Mouse (Mus musculus): ENCODE results near the gene Ablim2.

Gene Ablim2

GRCm38 (mm10) chr5:35757639-35758001 lies at the start of gene Ablim2:
Gene Ablim2 (plus strand): TSS chr5:35757880.
- DNase-seq (ENCODE audit: low spot score) = peak; percentile 88

GRCm38 (mm10) chr5:35710481-35710880 lies 47.2 kb upstream of the Ablim2 start:
- DNase-seq (ENCODE audit: low spot score) = peak; percentile 41

- no peak for DNase-seq (ENCODE audit: low spot score)
Measured at GRCm38 (mm10) chr5:35710931-35711330, 46.7 kb upstream of the Ablim2 start.

GRCm38 (mm10) chr5:35712517-35712916 lies 45.2 kb upstream of the Ablim2 start:
- no peak for DNase-seq (ENCODE audit: low spot score)

- DNase-seq (ENCODE audit: low spot score) = peak; percentile 78
Measured at GRCm38 (mm10) chr5:35713649-35714354, 43.9 kb upstream of the Ablim2 start.

- DNase-seq (ENCODE audit: low spot score) = no peak
Measured at GRCm38 (mm10) chr5:35717455-35717854, 40.2 kb upstream of the Ablim2 start.

GRCm38 (mm10) chr5:35717946-35718345 lies 39.7 kb upstream of the Ablim2 start:
- DNase-seq (ENCODE audit: low spot score) = peak; percentile 57

- DNase-seq (ENCODE audit: low spot score) = no peak
Measured at GRCm38 (mm10) chr5:35718817-35719216, 38.9 kb upstream of the Ablim2 start.

GRCm38 (mm10) chr5:35719343-35719742 lies 38.3 kb upstream of the Ablim2 start:
- no peak for DNase-seq (ENCODE audit: low spot score)

GRCm38 (mm10) chr5:35719880-35720279 lies 37.8 kb upstream of the Ablim2 start:
- DNase-seq (ENCODE audit: low spot score) = peak; percentile 70

- no peak for DNase-seq (ENCODE audit: low spot score)
Measured at GRCm38 (mm10) chr5:35721933-35722332, 35.7 kb upstream of the Ablim2 start.

- DNase-seq (ENCODE audit: low spot score) = no peak
Measured at GRCm38 (mm10) chr5:35722654-35723053, 35.0 kb upstream of the Ablim2 start.

- DNase-seq (ENCODE audit: low spot score) = peak; percentile 34
Measured at GRCm38 (mm10) chr5:35723900-35724299, 33.8 kb upstream of the Ablim2 start.

GRCm38 (mm10) chr5:35725840-35726239 lies 31.8 kb upstream of the Ablim2 start:
- DNase-seq (ENCODE audit: low spot score) = no peak

GRCm38 (mm10) chr5:35727447-35727846 lies 30.2 kb upstream of the Ablim2 start:
- no peak for DNase-seq (ENCODE audit: low spot score)

GRCm38 (mm10) chr5:35728344-35728956 lies 29.2 kb upstream of the Ablim2 start:
- no peak for DNase-seq (ENCODE audit: low spot score)

GRCm38 (mm10) chr5:35728957-35729460 lies 28.7 kb upstream of the Ablim2 start:
- peak; percentile 60 for DNase-seq (ENCODE audit: low spot score)

- no peak for DNase-seq (ENCODE audit: low spot score)
Measured at GRCm38 (mm10) chr5:35729844-35730243, 27.8 kb upstream of the Ablim2 start.

- no peak for DNase-seq (ENCODE audit: low spot score)
Measured at GRCm38 (mm10) chr5:35730552-35730951, 27.1 kb upstream of the Ablim2 start.

GRCm38 (mm10) chr5:35731006-35731405 lies 26.7 kb upstream of the Ablim2 start:
- no peak for DNase-seq (ENCODE audit: low spot score)

- DNase-seq (ENCODE audit: low spot score) = no peak
Measured at GRCm38 (mm10) chr5:35733523-35733922, 24.2 kb upstream of the Ablim2 start.

GRCm38 (mm10) chr5:35737231-35737901 lies 20.3 kb upstream of the Ablim2 start:
- peak; percentile 29 for DNase-seq (ENCODE audit: low spot score)

- DNase-seq (ENCODE audit: low spot score) = no peak
Measured at GRCm38 (mm10) chr5:35739005-35739404, 18.7 kb upstream of the Ablim2 start.
